Mouse (Mus musculus) MEL (cell line): ENCODE measurements around the gene Gsk3b. TPM values are rescaled to one million over a fixed set of nuclear protein-coding genes. Genes with fewer than 3 reads are reported as not detected.

ENCODE experiments used
- DNase-seq: peaks from one replicate; pipeline ENCODE4 v3.0.0; 2011; ENCODE audit warnings: low read depth, low spot score
- H3K27ac ChIP-seq: 2 replicates; pipeline ENCODE4 v1.5.1; 2012; ENCODE audit warnings: low read depth, mild to moderate bottlenecking, control low read depth, low read length, moderate library complexity; ENCODE audit not compliant: control insufficient read depth
- H3K27me3 ChIP-seq, 2 experiments: fragments of 150-350 bp in 1 of 2; sonication (generic) in 1 of 2; 2 replicates each; pipeline ENCODE4 v1.6.1; 2012; ENCODE audit warnings: low read length in 2 of 2, mild to moderate bottlenecking in 2 of 2, improper control_type of control experiment in 1 of 2, moderate library complexity in 1 of 2; ENCODE audit not compliant: insufficient read depth in 2 of 2, control insufficient read depth in 1 of 2
- H3K36me3 ChIP-seq, 2 experiments: 2 replicates each; pipeline ENCODE4 v1.6.1; 2012 to 2014; ENCODE audit warnings: low read length in 2 of 2, improper control_type of control experiment in 1 of 2, inconsistent platforms in 1 of 2, mild to moderate bottlenecking in 1 of 2; ENCODE audit not compliant: insufficient read depth in 2 of 2, control insufficient read depth in 1 of 2
- H3K4me1 ChIP-seq, 2 experiments: fragments of 150-350 bp in 1 of 2; sonication (generic) in 1 of 2; 2 replicates each; pipeline ENCODE4 v1.6.1; 2012; ENCODE audit warnings: low read length in 2 of 2, improper control_type of control experiment in 1 of 2, mild to moderate bottlenecking in 1 of 2; ENCODE audit not compliant: insufficient read depth in 2 of 2, control insufficient read depth in 1 of 2
- H3K4me3 ChIP-seq, 2 experiments: fragments of 150-350 bp in 1 of 2; sonication (generic) in 1 of 2; 2 replicates each; pipeline ENCODE4 v1.5.1; 2012; ENCODE audit warnings: low read depth in 2 of 2, low read length in 2 of 2, mild to moderate bottlenecking in 2 of 2, moderate library complexity in 2 of 2, control low read depth in 1 of 2, improper control_type of control experiment in 1 of 2; ENCODE audit not compliant: control insufficient read depth in 1 of 2, insufficient read depth in 1 of 2
- H3K79me2 ChIP-seq: 2 replicates; pipeline ENCODE4 v1.6.1; 2012; ENCODE audit warnings: mild to moderate bottlenecking, low read length, moderate library complexity; ENCODE audit not compliant: control insufficient read depth, poor library complexity, insufficient read depth
- H3K9ac ChIP-seq: 2 replicates; pipeline ENCODE4 v1.6.1; 2012; ENCODE audit warnings: low read depth, mild to moderate bottlenecking, control low read depth, low read length, moderate library complexity; ENCODE audit not compliant: control insufficient read depth, poor library complexity, severe bottlenecking
- H3K9me3 ChIP-seq: fragments of 150-350 bp; sonication (generic); replicated peaks from 2 replicates; pipeline ENCODE4 v1.6.1; 2012; ENCODE audit warnings: mild to moderate bottlenecking, low read length, improper control_type of control experiment, moderate library complexity; ENCODE audit not compliant: insufficient read depth
- CHD1 ChIP-seq: IDR thresholded peaks from 2 replicates; pipeline ENCODE4 v1.6.1; 2012; ENCODE audit warnings: low read depth, mild to moderate bottlenecking, inconsistent platforms, low read length, improper control_type of control experiment
- CHD2 ChIP-seq: IDR thresholded peaks from 2 replicates; pipeline ENCODE4 v1.6.1; 2011; ENCODE audit warnings: low read length, improper control_type of control experiment
- CTCF ChIP-seq, 3 experiments: IDR thresholded peaks in 2 of 3; conservative IDR thresholded peaks in 1 of 3; 2 replicates each; pipeline ENCODE4 v1.5.1; 2011 to 2012; ENCODE audit warnings: low read length in 3 of 3, low read depth in 2 of 3, mild to moderate bottlenecking in 2 of 3, improper control_type of control experiment in 1 of 3, inconsistent platforms in 1 of 3, mixed read lengths in 1 of 3, moderate library complexity in 1 of 3; ENCODE audit not compliant: control insufficient read depth in 1 of 3, insufficient read depth in 1 of 3, poor library complexity in 1 of 3, severe bottlenecking in 1 of 3
- E2F4 ChIP-seq: IDR thresholded peaks from 2 replicates; pipeline ENCODE4 v1.6.1; 2011; ENCODE audit warnings: low read depth, low read length, improper control_type of control experiment, borderline replicate concordance
- EP300 ChIP-seq, 2 experiments: IDR thresholded peaks; 2 replicates each; pipeline ENCODE4 v1.6.1; 2011; ENCODE audit warnings: improper control_type of control experiment in 2 of 2, low read length in 2 of 2, low read depth in 1 of 2, mild to moderate bottlenecking in 1 of 2
- ETS1 ChIP-seq: IDR thresholded peaks from 2 replicates; pipeline ENCODE4 v1.6.1; 2012; ENCODE audit warnings: low read depth, mild to moderate bottlenecking, inconsistent platforms, low read length, improper control_type of control experiment, moderate library complexity
- GATA1 ChIP-seq: IDR thresholded peaks from 2 replicates; pipeline ENCODE4 v1.6.1; 2011; ENCODE audit warnings: low read depth, low read length, improper control_type of control experiment
- JUND ChIP-seq: IDR thresholded peaks from 2 replicates; pipeline ENCODE4 v1.6.1; 2011; ENCODE audit warnings: low read depth, mild to moderate bottlenecking, improper control_type of control experiment, low read length
- MAX ChIP-seq: IDR thresholded peaks from 2 replicates; pipeline ENCODE4 v1.6.1; 2011; ENCODE audit warnings: low read length, improper control_type of control experiment
- MAZ ChIP-seq: IDR thresholded peaks from 2 replicates; pipeline ENCODE4 v1.6.1; 2012; ENCODE audit warnings: low read depth, mild to moderate bottlenecking, inconsistent platforms, low read length, improper control_type of control experiment
- MEF2A ChIP-seq: IDR thresholded peaks from 2 replicates; pipeline ENCODE4 v1.6.1; 2014; ENCODE audit warnings: low read depth, mild to moderate bottlenecking, inconsistent platforms, low read length, improper control_type of control experiment; ENCODE audit not compliant: poor library complexity, insufficient replicate concordance, severe bottlenecking; ENCODE audit errors: extremely low read depth
- MYB ChIP-seq: IDR thresholded peaks from 2 replicates; pipeline ENCODE4 v1.6.1; 2011; ENCODE audit warnings: mild to moderate bottlenecking, low read depth, low read length, improper control_type of control experiment
- POLR2AphosphoS2 ChIP-seq: IDR thresholded peaks from 2 replicates; pipeline ENCODE4 v1.6.1; 2011; ENCODE audit warnings: low read length, improper control_type of control experiment
- RAD21 ChIP-seq: IDR thresholded peaks from 2 replicates; pipeline ENCODE4 v1.6.1; 2011; ENCODE audit warnings: mild to moderate bottlenecking, low read depth, low read length, improper control_type of control experiment
- TBP ChIP-seq: IDR thresholded peaks from 2 replicates; pipeline ENCODE4 v1.8.0; 2011; ENCODE audit warnings: low read depth, low read length, improper control_type of control experiment
- USF1 ChIP-seq: IDR thresholded peaks from 2 replicates; pipeline ENCODE4 v1.6.1; 2014; ENCODE audit warnings: low read depth, mild to moderate bottlenecking, inconsistent platforms, low read length, improper control_type of control experiment, moderate library complexity
- USF2 ChIP-seq, 2 experiments: IDR thresholded peaks; 2 replicates each; pipeline ENCODE4 v1.6.1; 2011 to 2012; ENCODE audit warnings: improper control_type of control experiment in 2 of 2, low read length in 2 of 2, borderline replicate concordance in 1 of 2, inconsistent platforms in 1 of 2, low read depth in 1 of 2, mild to moderate bottlenecking in 1 of 2; ENCODE audit not compliant: insufficient read depth in 1 of 2
- ZC3H11A ChIP-seq: IDR thresholded peaks from 2 replicates; pipeline ENCODE4 v1.6.1; 2012; ENCODE audit warnings: low read depth, mild to moderate bottlenecking, inconsistent platforms, low read length, improper control_type of control experiment
- ZKSCAN1 ChIP-seq: IDR thresholded peaks from 2 replicates; pipeline ENCODE4 v1.6.1; 2012; ENCODE audit warnings: low read depth, mild to moderate bottlenecking, inconsistent platforms, low read length, improper control_type of control experiment, moderate library complexity
- ZNF384 ChIP-seq: IDR thresholded peaks from 2 replicates; pipeline ENCODE4 v1.6.1; 2012; ENCODE audit warnings: low read depth, mild to moderate bottlenecking, inconsistent platforms, low read length, improper control_type of control experiment
- polyA plus RNA-seq, 2 experiments: library from polyadenylated mRNA; stranded (reverse) in 1 of 2; unstranded in 1 of 2; fragments of >175 nt in 1 of 2; fragments of >200 nt in 1 of 2; gene quantifications; 2 replicates each; pipeline versions ENCODE4 v1.2.1 to v1.2.4; 2012; ENCODE audit warnings: low replicate concordance in 2 of 2, low read depth in 1 of 2; ENCODE audit not compliant: insufficient read length in 2 of 2, insufficient read depth in 1 of 2, missing spikeins in 1 of 2
- total RNA-seq: library from RNA; depleted of rRNA; stranded (reverse); fragments of 300-350 nt; gene quantifications from 2 replicates; pipeline ENCODE4 v1.2.3, GENCODE M21; 2012

The Gsk3b gene
- total and polyA plus RNA-seq, 3 experiments: 8.8 to 20.1 TPM; not detected in 1

DNA sequence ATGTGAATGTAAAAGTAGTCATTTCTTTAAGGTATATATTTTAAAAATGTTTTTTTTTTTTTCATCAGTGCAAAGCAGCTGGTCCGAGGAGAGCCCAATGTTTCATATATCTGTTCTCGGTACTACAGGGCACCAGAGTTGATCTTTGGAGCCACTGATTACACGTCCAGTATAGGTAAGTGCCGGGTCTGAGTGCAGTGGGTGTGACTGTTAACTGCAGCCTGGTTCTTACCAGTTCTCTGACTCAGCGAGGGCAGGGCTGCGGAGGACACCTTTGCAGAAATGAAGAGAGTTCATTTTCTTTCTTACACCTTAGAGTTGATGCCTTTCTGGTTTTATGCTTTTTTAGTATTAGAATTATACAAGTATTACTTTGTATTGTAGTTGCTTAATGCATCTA, 102.7 kb downstream of the Gsk3b start:
- DNase-seq: no peak
- H3K9ac ChIP-seq: no peak overlapping the region
- no peaks in the 10 kb centered on the region for H3K27me3 ChIP-seq
- H3K79me2 ChIP-seq: no peaks in the 10 kb centered on the region
- no peak overlapping the region for H3K27ac ChIP-seq
- no peaks in the 10 kb centered on the region for H3K4me1 ChIP-seq
- H3K9me3 ChIP-seq: no peaks in the 10 kb centered on the region
- TF ChIP-seq ZKSCAN1 (no peak), CHD2 (no peak), TBP (no peak), ZC3H11A (no peak), USF2 (IDR thresholded peaks at IDR 0.05; ENCODE audit: borderline replicate concordance in 1 of 2, insufficient read depth in 1 of 2, low read depth in 1 of 2, low read length in 2 of 2) (no peak), MAZ (no peak), MEF2A (no peak)
- TF ChIP-seq, all 39 proteins: peak for 0
- Histone ChIP-seq H3K4me3 (no peak overlapping the region), H3K36me3 (peaks cover 3 to 19% of the 10 kb centered on the region in 2 experiments; a peak in 3 of 4 replicates)

DNA sequence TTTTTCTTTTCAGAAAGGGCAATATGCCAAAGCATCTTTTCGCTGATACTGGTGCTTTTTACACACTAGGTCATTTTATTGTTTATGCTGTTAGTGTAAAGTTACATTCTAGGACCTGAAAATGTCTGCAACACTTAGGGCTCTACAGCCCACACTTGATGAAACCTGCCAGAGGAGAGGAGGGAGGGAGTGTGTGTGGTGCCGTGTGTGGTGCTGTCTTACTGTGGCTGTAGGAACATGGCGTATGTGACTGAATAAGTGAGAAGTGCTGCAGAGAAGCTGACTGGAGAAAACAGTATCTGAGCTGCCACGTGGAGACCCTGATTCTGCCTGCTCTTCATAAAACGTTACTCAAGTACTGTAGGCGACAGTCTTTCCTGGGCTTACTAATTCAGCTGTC, 103.8 kb downstream of the Gsk3b start:
- TF ChIP-seq ZC3H11A (no peak), E2F4 (no peak), POLR2AphosphoS2 (no peak), MAZ (no peak), MAX (no peak), CHD1 (no peak), ZNF384 (no peak), ZKSCAN1 (no peak), JUND (no peak), RAD21 (no peak), EP300 (IDR thresholded peaks at IDR 0.05; ENCODE audit: low read depth in 1 of 2, low read length in 2 of 2) (no peak), MEF2A (no peak), MYB (no peak), USF1 (no peak), ETS1 (no peak), CTCF (IDR thresholded peaks at IDR 0.05 in 2 of 3, conservative IDR thresholded peaks at IDR 0.05 in 1 of 3; ENCODE audit: control insufficient read depth in 1 of 3, insufficient read depth in 1 of 3, low read depth in 2 of 3, low read length in 3 of 3, poor library complexity in 1 of 3, severe bottlenecking in 1 of 3) (no peak), GATA1 (no peak)
- Histone ChIP-seq H3K27me3 (no peaks in the 10 kb centered on the region), H3K36me3 (peaks cover 3 to 18% of the 10 kb centered on the region in 2 experiments; a peak in 3 of 4 replicates), H3K79me2 (no peaks in the 10 kb centered on the region), H3K9me3 (no peaks in the 10 kb centered on the region), H3K4me3 (no peak overlapping the region), H3K9ac (no peak overlapping the region), H3K27ac (no peak overlapping the region), H3K4me1 (no peaks in the 10 kb centered on the region)
- no peak for DNase-seq
